Mouse (Mus musculus): Measurements from ENCODE around the gene Rcn3. TPM values are rescaled to one million over a fixed set of nuclear protein-coding genes. Genes with fewer than 3 reads are reported as not detected.

The Rcn3 gene
- polyA plus RNA-seq, 1 experiment from 2014 or later: 149 TPM

GRCm38 (mm10) chr7:45052181-45052861 is 39.7 kb downstream of the Rcn3 start:
- DNase-seq (ENCODE audit: low spot score) (peak; percentile 72), ATAC-seq (ENCODE audit: low FRiP score) (no peak)
- 0 out of 2 replicates have a peak, but pooled peaks cover 3% of the 10 kb centered on the region for H3K4me1 ChIP-seq (replicated peaks; ENCODE audit: control insufficient read depth, insufficient read depth, low read length)
- H3K9ac ChIP-seq (ENCODE audit: low read depth, low read length): peak overlapping the region; percentile 81
- H3K36me3 ChIP-seq (ENCODE audit: control insufficient read depth, insufficient read depth, low read length): peaks cover 27% of the 10 kb centered on the region
- H3K27me3 ChIP-seq (ENCODE audit: control insufficient read depth, insufficient read depth, low read length): no peaks in the 10 kb centered on the region
- peak overlapping the region; percentile 96 for H3K4me2 ChIP-seq (replicated peaks; ENCODE audit: low read depth, low read length)
- H3K9me3 ChIP-seq (ENCODE audit: control insufficient read depth, low read length): no peaks in the 10 kb centered on the region
- H3K4me3 ChIP-seq (ENCODE audit: low read depth, low read length): peak overlapping the region; percentile 92
- peak overlapping the region; percentile 98 for H3K27ac ChIP-seq (ENCODE audit: low read depth, low read length)
- 2% methylated on average over 38 of the region's 38 CpGs for WGBS

GRCm38 (mm10) chr7:45051601-45051974 is 40.4 kb downstream of the Rcn3 start:
- Histone ChIP-seq H3K9ac (ENCODE audit: low read depth, low read length) (peak overlapping the region; percentile 81), H3K27ac (ENCODE audit: low read depth, low read length) (peak overlapping the region; percentile 98), H3K27me3 (ENCODE audit: control insufficient read depth, insufficient read depth, low read length) (no peaks in the 10 kb centered on the region), H3K9me3 (ENCODE audit: control insufficient read depth, low read length) (no peaks in the 10 kb centered on the region), H3K4me3 (ENCODE audit: low read depth, low read length) (peak overlapping the region; percentile 92), H3K4me1 (replicated peaks; ENCODE audit: control insufficient read depth, insufficient read depth, low read length) (0 out of 2 replicates have a peak, but pooled peaks cover 3% of the 10 kb centered on the region), H3K36me3 (ENCODE audit: control insufficient read depth, insufficient read depth, low read length) (peaks cover 31% of the 10 kb centered on the region), H3K4me2 (replicated peaks; ENCODE audit: low read depth, low read length) (peak overlapping the region; percentile 96)
- 3% methylated on average over 13 of the region's 13 CpGs for WGBS
- DNase-seq (ENCODE audit: low spot score) (peak; percentile 39), ATAC-seq (ENCODE audit: low FRiP score) (no peak)

- DNase-seq (ENCODE audit: low spot score): peak; percentile 88
- WGBS: 4% methylated on average over 16 of the region's 16 CpGs
- Histone ChIP-seq H3K4me2 (replicated peaks; ENCODE audit: low read depth, low read length) (peak overlapping the region; percentile 96), H3K36me3 (ENCODE audit: control insufficient read depth, insufficient read depth, low read length) (peaks cover 35% of the 10 kb centered on the region), H3K4me1 (replicated peaks; ENCODE audit: control insufficient read depth, insufficient read depth, low read length) (0 out of 2 replicates have a peak, but pooled peaks cover 3% of the 10 kb centered on the region), H3K27me3 (ENCODE audit: control insufficient read depth, insufficient read depth, low read length) (no peaks in the 10 kb centered on the region), H3K27ac (ENCODE audit: low read depth, low read length) (peak overlapping the region; percentile 98), H3K9me3 (ENCODE audit: control insufficient read depth, low read length) (no peaks in the 10 kb centered on the region), H3K4me3 (ENCODE audit: low read depth, low read length) (peak overlapping the region; percentile 92), H3K9ac (ENCODE audit: low read depth, low read length) (peak overlapping the region; percentile 81)
- peak; percentile 57 for ATAC-seq (ENCODE audit: low FRiP score)
These were observed 40.9 kb downstream of the Rcn3 start for GRCm38 (mm10) chr7:45050945-45051600.

- H3K36me3 ChIP-seq (ENCODE audit: control insufficient read depth, insufficient read depth, low read length): peaks cover 50% of the 10 kb centered on the region
- no peaks in the 10 kb centered on the region for H3K9me3 ChIP-seq (ENCODE audit: control insufficient read depth, low read length)
- H3K4me1 ChIP-seq (replicated peaks; ENCODE audit: control insufficient read depth, insufficient read depth, low read length): 0 out of 2 replicates have a peak, but pooled peaks cover 3% of the 10 kb centered on the region
- ATAC-seq (ENCODE audit: low FRiP score) (no peak), DNase-seq (ENCODE audit: low spot score) (no peak)
- no peak overlapping the region for H3K4me3 ChIP-seq (ENCODE audit: low read depth, low read length)
- no peak overlapping the region for H3K4me2 ChIP-seq (replicated peaks; ENCODE audit: low read depth, low read length)
- no peak overlapping the region for H3K9ac ChIP-seq (ENCODE audit: low read depth, low read length)
- WGBS: 94% methylated on average over 23 of the region's 23 CpGs
- no peak overlapping the region for H3K27ac ChIP-seq (ENCODE audit: low read depth, low read length)
- no peaks in the 10 kb centered on the region for H3K27me3 ChIP-seq (ENCODE audit: control insufficient read depth, insufficient read depth, low read length)
These were observed 42.9 kb downstream of the Rcn3 start for GRCm38 (mm10) chr7:45048923-45049657.

- Histone ChIP-seq H3K36me3 (ENCODE audit: control insufficient read depth, insufficient read depth, low read length) (peaks cover 53% of the 10 kb centered on the region), H3K4me1 (replicated peaks; ENCODE audit: control insufficient read depth, insufficient read depth, low read length) (0 out of 2 replicates have a peak, but pooled peaks cover 3% of the 10 kb centered on the region), H3K27ac (ENCODE audit: low read depth, low read length) (no peak overlapping the region), H3K4me3 (ENCODE audit: low read depth, low read length) (no peak overlapping the region), H3K9ac (ENCODE audit: low read depth, low read length) (no peak overlapping the region), H3K9me3 (ENCODE audit: control insufficient read depth, low read length) (no peaks in the 10 kb centered on the region), H3K27me3 (ENCODE audit: control insufficient read depth, insufficient read depth, low read length) (no peaks in the 10 kb centered on the region), H3K4me2 (replicated peaks; ENCODE audit: low read depth, low read length) (no peak overlapping the region)
- 94% methylated on average over 38 of the region's 38 CpGs for WGBS
- ATAC-seq (ENCODE audit: low FRiP score) (no peak), DNase-seq (ENCODE audit: low spot score) (no peak)
These were observed 43.8 kb downstream of the Rcn3 start for GRCm38 (mm10) chr7:45048001-45048890.

GRCm38 (mm10) chr7:45047491-45047890 is 44.5 kb downstream of the Rcn3 start:
- WGBS: 97% methylated on average over 14 of the region's 14 CpGs
- Histone ChIP-seq H3K36me3 (ENCODE audit: control insufficient read depth, insufficient read depth, low read length) (peaks cover 58% of the 10 kb centered on the region), H3K4me2 (replicated peaks; ENCODE audit: low read depth, low read length) (no peak overlapping the region), H3K4me1 (replicated peaks; ENCODE audit: control insufficient read depth, insufficient read depth, low read length) (0 out of 2 replicates have a peak, but pooled peaks cover 3% of the 10 kb centered on the region), H3K9ac (ENCODE audit: low read depth, low read length) (no peak overlapping the region), H3K4me3 (ENCODE audit: low read depth, low read length) (no peak overlapping the region), H3K27ac (ENCODE audit: low read depth, low read length) (no peak overlapping the region), H3K9me3 (ENCODE audit: control insufficient read depth, low read length) (no peaks in the 10 kb centered on the region), H3K27me3 (ENCODE audit: control insufficient read depth, insufficient read depth, low read length) (no peaks in the 10 kb centered on the region)
- ATAC-seq (ENCODE audit: low FRiP score): no peak
- DNase-seq (ENCODE audit: low spot score): no peak

GRCm38 (mm10) chr7:45046853-45047350 is 45.1 kb downstream of the Rcn3 start:
- no peaks in the 10 kb centered on the region for H3K9me3 ChIP-seq (ENCODE audit: control insufficient read depth, low read length)
- 97% methylated on average over 26 of the region's 26 CpGs for WGBS
- no peak overlapping the region for H3K27ac ChIP-seq (ENCODE audit: low read depth, low read length)
- ATAC-seq (ENCODE audit: low FRiP score) (no peak), DNase-seq (ENCODE audit: low spot score) (no peak)
- H3K36me3 ChIP-seq (ENCODE audit: control insufficient read depth, insufficient read depth, low read length): peaks cover 61% of the 10 kb centered on the region
- H3K9ac ChIP-seq (ENCODE audit: low read depth, low read length): no peak overlapping the region
- H3K4me3 ChIP-seq (ENCODE audit: low read depth, low read length): no peak overlapping the region
- H3K27me3 ChIP-seq (ENCODE audit: control insufficient read depth, insufficient read depth, low read length): no peaks in the 10 kb centered on the region
- no peak overlapping the region for H3K4me2 ChIP-seq (replicated peaks; ENCODE audit: low read depth, low read length)
- 0 out of 2 replicates have a peak, but pooled peaks cover 2% of the 10 kb centered on the region for H3K4me1 ChIP-seq (replicated peaks; ENCODE audit: control insufficient read depth, insufficient read depth, low read length)

- no peak overlapping the region for H3K27ac ChIP-seq (ENCODE audit: low read depth, low read length)
- H3K4me1 ChIP-seq (replicated peaks; ENCODE audit: control insufficient read depth, insufficient read depth, low read length): no peaks in the 10 kb centered on the region
- 94% methylated on average over 22 of the region's 22 CpGs for WGBS
- H3K4me3 ChIP-seq (ENCODE audit: low read depth, low read length): no peak overlapping the region
- no peaks in the 10 kb centered on the region for H3K27me3 ChIP-seq (ENCODE audit: control insufficient read depth, insufficient read depth, low read length)
- H3K4me2 ChIP-seq (replicated peaks; ENCODE audit: low read depth, low read length): no peak overlapping the region
- H3K9ac ChIP-seq (ENCODE audit: low read depth, low read length): no peak overlapping the region
- ATAC-seq (ENCODE audit: low FRiP score) (no peak), DNase-seq (ENCODE audit: low spot score) (no peak)
- peaks cover 66% of the 10 kb centered on the region for H3K36me3 ChIP-seq (ENCODE audit: control insufficient read depth, insufficient read depth, low read length)
- H3K9me3 ChIP-seq (ENCODE audit: control insufficient read depth, low read length): no peaks in the 10 kb centered on the region
These were observed 46.3 kb downstream of the Rcn3 start for GRCm38 (mm10) chr7:45045741-45046140.

All from hindbrain, embryonic 11.5 days (tissue).